Mouse (Mus musculus) yolk sac, embryonic 10.5 days (tissue): ENCODE measurements around the gene Ankrd28.
A peak's percentile ranks its signal among the peaks of the same experiment; 100 is the strongest.
"Not testable (repeated sequence)": the region's sequence is repeated elsewhere in the genome, so short reads cannot be mapped to it uniquely, and the experiment has no call there.

Source experiments
- DNase-seq: peaks from one replicate; pipeline ENCODE4 v3.0.0-alpha.2; 2017; ENCODE audit warnings: low spot score

Ankrd28 gene

DNA sequence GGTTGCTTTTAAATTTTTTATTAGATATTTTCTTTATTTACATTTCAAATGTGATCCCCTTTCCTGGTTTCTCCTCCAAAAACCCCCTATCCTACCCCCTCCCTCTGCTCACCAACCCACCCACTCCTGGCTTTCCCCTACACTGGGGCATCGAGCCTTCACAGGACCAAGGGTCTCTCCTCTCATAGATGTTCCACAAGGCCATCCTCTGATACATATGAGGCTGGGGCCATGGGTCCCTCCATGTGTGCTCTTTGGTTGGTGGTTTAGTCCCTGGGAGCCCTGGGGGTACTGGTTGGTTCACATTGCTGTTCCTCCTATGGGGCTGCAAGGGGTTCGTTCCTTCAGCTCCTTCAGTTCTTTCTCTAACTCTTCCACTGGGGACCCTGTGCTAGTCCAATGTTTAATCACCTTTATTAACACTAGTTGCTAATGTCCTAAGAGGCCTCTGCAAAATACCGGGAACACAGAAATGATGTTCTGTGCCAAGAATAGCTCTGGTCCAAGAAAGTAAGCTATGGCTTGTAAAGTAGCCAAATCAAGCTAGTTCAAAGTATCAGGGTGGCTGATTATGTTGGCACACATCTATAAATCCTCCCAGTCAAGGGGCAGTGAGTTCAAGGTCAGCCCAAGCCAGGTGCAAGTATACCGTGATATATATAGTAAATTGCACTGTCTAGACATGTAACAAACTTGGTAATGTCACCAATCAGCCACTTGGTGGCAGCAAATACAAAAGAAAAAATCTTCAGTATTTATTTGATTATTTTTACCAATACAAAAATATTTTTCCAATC, 36.3 kb downstream of the Ankrd28 start:
- DNase-seq: no peak

DNA sequence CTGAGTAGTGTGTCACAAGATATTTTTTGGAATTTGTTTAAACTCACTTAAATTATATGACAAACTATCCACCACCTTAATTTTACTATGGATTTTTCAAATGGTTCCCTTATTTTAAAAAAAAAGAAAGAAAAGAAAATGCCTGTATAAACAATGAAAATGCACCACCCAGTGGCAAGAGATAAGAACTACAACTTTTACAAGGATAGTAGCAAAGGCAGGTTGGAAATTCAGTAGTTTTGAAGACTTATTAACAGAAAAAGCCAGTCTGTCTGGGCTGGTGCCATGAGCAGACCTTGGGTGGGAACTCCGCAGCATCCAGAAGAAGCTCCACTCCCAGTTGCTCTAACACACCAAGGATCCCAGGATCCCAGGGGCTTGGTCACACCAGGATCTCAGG, 39.7 kb downstream of the Ankrd28 start:
- DNase-seq: no peak

DNA sequence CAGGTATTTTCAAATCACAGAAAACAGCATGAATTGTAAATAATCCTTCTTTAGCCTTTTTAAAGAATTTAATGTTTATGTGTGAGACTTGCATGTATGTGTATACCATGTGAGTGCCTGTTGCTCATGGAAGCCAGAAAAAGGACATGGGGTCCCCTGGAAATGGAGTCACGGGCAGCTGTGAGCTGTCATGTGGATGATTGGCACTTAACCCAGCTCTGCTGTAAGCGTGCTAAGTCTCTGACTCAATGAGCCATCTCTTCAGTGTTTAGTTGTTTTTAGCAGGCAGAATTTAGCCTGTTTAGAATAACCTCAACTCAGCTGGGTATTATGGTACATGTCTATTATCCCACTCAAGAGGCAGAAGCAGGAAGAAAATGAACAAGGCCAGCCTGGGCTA, 43.5 kb downstream of the Ankrd28 start:
- no peak for DNase-seq

DNA sequence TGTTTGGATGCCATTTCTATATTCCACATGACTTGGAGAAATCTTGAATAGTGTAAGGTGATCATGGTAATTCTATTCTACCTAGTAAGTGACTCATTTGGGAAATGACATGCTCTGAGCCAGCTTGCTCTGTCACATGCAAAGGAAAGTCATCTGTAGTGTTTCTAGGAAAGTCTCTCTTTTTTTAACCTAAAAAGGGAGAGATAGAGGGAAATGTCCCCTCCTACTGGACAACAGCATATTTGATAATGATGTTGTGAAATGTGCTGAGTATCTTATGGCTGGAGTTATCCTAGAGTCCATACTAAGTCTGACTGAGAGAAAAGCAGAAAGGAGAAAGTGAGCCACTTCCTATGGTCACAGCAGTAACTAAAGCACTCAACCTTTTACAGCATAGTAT, 44.8 kb downstream of the Ankrd28 start:
- DNase-seq: no peak

DNA sequence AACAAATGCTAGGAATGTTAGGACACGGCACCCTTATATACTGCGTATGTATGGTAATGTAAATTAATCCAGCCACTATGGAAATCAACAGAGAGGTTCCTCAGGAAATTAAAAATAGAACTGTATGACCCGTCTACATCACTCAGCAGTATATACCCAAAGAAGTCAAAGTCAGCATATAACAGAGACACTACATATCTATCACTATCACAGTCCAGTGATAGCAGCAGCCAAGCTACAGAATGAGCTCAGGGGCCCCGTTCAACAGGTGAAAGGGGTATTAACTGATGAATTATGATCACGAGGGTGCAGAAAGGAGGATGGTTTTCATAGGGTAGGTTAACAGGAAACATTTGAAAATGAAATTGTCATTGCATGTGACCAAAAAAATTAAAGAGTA, 45.5 kb downstream of the Ankrd28 start:
- no peak for DNase-seq

DNA sequence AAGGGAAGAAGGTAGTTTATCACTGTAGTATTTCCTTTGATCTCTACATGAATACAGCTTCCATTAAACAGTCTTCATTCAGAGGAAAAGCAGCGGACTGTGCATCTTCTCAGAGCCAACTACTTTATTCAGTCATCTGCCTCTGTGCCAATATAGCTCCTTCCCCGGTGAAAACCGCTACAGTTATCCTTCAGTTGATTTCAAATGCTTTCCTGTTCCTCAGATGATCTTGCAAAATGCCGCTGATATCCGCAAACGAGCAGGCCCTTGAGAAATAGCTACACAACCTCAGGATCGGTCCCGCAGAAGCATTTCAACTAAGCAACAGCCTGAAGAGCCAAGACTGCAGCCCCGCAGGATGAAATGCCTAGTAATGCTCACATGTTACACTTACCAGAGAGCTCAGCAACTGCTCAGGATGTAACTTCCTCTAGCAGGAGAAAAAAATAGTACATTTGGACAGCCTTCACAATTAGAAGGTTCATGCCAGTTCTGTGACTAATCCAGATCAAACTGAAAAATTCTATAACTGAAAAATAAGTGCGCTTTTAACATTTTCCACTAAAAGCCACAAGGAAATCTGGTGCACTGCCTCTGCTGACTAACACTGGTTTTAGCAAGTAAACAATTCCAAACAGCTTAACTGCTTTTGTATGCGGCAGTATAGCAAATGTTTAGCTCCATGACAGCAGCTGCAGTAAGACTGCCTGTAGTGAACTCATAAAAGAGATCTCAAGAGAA, 49.0 kb downstream of the Ankrd28 start:
- peak; percentile 26 for DNase-seq

DNA sequence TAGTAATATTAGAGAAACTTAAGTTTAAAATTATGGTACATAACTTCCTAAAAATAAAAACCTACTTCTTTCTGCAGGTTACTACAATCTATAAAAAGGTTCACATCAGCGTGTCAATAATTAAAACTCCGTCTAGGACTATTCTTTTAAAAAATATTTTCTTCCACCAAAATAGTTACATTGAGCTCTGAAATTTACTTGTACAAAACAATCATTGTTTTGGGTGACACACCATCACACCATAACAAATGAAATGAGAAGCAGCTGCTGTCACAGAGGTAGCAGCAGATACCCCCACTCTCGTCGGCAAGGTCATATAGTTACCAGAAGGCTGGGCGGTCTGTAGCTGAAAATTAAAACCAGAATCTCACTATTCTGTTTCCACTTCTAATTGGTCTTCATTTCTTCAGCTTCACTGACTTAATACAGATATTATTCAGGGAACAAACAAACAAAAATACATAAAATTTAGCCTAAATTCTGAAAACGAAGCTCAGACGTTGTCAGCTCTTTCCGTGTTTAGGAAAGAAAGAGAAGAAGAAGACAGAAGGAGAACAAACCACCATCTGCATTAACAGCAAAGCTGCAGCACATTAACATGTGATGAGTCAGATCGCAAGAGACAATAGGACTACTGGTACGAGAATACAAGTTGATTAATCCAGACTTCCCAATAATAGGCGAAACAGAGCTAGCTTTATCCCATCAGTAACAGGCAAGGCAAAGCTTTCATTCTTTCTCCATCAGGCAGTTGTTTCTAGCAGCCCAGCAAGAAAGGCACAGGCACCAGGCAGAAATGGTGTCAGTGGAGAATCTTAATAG, 49.8 kb downstream of the Ankrd28 start:
- DNase-seq: no peak

DNA sequence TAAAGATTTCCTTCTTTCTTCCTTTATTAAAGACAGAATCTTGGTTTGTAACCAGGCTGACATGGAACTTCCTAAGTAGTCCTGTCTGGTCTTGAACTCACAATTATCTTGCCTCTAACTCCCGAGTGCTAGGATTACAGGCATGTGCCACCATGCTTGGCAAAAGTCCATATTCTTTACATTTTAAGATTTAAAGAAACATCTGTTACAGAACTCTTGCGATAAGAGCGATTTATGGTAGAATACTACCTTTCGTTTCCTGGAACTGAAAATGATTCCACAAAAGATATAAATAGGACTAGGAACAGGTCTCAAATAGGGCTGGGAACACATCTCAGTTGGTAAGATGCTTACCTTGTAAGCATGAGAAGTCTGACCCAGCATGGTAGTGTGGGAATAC, 56.9 kb downstream of the Ankrd28 start:
- no peak for DNase-seq

DNA sequence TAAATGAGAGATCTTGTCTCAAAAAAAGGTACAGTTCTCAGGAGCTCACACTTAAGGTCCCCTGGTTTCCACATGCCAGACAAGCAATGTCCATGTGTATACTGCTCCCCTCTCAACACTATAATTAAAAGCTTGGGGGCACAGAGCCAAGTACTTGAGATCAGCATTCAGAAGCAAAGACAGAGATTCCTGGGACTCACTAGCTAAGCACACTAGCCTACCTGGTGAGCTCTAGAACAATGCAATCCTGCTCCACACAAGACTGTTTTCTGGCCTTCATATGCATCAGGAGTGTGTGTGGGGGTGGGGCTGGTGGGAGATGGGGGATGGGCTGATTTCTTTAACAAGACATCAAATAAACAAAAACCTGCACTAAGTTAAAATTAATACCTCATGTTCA, 58.2 kb downstream of the Ankrd28 start:
- no peak for DNase-seq

DNA sequence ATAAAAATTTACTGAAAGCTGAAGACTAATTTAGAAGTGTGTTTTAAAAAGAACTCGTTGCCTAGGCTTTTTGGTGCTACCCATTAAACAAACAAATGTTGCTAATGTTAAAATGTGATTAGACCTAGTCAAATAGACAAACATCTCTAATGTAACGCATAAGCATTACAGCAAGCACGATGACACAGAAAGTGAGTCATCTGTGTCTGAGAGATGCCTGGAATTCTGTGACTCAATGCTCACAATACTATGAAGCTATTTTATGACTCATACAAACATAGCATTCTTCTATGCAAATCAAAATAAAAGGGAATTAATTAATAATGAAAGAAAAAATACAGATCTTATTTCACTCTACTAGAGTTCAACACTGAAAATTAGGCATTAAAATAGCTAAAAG, 61.9 kb downstream of the Ankrd28 start:
- DNase-seq: no peak

DNA sequence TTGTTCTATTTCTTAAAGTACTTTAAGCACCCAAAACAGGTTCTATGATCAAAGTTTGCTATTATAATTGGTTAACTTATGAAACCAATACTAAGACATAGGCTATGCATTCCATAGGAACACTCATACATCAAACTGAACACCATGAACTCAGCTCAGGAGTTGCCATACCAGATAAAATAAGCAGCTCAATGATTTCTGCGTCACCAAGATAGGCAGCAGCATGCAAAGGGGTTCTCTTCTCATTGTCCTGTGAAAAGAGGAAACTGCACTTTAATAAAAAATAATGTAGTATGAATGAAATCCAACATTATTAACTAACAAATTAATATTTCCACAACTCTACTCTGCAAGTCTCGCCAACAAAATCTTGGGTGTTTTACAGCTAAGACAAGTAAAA, 66.4 kb downstream of the Ankrd28 start:
- DNase-seq: no peak

DNA sequence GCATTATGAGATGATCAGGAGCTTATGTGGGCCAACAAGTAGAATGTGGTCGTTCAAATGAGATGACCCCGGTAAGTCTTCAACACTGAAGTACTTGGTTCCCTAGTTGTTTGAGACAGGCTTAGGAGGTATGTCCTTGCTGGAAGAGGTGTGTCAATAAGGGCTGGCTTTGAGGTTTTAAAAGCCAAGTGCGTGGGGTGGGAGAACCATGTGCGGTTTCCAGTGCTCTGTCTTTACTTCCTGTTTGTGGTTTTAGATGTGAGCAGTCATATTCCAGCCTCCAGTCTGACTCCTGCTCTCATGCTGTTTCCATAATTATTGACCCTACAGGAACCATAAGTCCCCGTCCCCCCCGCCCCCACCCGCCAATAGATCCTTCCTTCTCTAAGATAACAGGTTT, 68.7 kb downstream of the Ankrd28 start:
- no peak for DNase-seq

DNA sequence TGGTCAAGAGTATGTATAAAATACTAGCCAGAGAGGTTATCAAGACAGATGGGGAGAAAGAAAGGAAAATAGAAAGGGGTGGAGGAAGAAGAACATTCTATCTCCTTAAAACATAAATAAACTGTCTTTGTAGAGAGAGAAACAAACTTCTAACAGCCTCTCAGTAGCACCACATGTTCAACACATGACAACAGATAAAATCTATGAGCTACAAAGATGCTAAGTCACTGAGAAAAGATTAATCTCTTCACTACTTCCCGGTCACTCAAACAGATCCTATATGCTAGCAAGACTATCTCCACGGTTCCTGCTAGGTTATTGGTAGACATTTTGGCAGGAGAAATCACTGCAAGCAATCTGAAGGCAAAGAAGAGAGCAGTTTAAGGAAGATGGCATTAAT, 71.3 kb downstream of the Ankrd28 start:
- DNase-seq: no peak

DNA sequence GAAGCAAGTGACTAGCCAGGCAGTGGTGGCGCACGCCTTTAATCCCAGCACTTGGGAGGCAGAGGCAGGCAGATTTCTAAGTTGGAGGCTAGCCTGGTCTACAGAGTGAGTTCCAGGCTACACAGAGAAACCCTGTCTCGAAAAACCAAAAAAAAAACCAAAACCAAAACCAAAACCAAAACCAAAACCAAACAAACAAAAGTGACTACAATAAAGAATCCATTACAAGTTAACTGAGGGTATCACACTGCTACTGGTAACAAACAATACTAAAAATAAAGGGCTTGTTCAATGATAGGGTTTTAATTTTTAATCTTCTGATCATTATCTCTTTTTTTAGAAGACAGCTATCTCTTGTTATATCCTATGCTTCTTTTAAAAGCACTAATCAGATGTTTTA, 72.0 kb downstream of the Ankrd28 start:
- not testable (repeated sequence) for DNase-seq

DNA sequence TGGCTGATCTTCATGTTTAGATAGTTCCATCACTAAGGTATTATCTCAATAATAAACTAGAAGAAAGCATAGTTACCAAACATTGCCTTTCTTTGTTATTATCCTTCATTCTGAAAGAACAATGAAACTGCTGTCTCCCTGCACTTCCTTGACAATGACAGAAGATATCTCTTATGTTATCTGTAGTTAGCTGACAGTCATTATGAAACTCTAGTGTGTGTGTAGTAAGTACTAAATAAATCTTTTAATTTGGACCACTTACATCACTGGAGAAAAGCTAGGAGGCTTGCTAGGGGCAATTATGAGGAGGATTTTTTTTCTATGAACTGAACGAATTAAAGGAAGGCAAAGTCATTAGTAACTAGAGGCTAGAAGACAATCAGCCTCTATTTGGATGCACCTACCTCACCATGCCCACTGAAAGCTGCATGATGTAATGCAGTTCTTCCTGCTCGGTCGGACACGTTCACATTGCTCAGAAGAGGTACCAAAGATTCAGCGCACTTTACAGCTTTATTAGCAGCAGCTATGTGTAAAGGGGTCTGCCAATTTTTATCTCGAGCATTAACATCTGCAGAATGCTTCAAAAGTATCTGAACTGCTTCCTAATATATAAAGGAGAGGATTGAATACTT, 82.1 kb downstream of the Ankrd28 start:
- no peak for DNase-seq

DNA sequence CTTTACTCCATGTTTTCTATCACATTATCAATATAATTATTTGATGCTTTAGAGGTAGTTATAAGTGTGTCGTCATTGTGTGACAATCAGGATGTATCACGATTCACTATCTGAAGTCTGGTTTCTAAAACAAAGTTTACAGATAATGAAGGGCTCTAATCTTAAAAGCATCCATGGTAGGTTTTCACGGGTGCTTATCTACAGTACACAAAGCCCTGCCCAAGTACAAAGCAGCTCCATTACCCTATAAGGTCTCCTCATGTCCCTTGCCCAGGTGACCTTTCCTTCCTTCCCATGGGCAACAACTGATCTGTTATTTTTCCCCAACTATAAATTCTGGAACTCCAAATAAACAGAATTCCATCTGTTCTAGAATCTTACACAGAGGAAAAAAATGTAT, 87.9 kb downstream of the Ankrd28 start:
- no peak for DNase-seq

DNA sequence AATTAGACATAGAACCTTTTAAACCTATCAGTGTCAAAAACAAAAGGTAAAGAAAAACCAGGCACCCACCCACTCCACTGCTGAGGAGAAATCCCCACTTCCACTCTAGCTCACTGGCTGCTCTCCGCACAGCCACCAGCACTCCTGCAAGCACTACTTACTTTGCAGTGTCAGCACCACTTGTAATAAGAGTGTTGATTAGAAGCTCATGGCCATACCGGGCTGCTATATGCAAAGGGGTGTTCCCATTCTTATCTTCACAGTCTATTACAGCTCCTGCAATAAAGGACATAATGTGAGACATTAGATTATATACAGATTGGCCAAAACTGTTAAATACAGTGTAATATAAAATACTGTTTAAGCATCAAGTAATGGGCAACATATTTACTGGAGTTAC, 95.6 kb downstream of the Ankrd28 start:
- no peak for DNase-seq

DNA sequence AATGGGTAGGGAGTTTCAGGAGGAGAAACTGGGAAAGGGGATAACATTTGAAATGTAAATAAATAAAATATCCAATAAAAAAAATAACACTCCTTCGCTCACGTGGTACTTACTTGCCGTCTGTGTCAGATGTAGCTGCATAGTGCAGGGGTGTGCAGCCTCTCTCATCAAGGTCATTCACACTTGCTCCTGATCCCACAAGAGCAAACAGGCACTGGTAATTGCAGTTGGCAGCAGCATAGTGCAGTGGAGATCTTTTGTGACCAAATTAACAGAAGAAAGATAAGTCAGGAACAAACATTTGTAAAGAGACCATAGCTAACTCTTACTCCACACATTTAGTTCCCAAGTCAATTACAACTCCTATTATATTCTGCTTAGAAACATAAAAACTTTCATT, 102.9 kb downstream of the Ankrd28 start:
- DNase-seq: no peak

DNA sequence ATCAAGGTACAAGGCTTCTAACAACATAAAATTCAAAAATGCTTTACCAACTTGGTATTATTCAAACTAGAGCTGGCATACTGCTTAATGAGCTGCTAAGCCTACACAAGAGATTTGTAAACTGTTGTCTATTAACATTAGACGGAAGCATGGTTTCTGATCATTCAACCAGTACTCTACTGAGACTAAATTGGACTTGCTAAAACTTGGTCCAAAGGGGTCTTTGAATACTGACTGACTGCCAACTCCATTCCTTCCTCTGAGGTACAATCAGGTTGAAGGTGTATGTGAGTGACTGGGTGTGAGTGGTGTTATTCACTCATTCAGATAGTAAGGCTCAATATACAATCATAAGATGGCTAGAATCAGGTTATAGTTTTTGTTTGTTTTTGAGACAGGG, 107.7 kb downstream of the Ankrd28 start:
- no peak for DNase-seq

DNA sequence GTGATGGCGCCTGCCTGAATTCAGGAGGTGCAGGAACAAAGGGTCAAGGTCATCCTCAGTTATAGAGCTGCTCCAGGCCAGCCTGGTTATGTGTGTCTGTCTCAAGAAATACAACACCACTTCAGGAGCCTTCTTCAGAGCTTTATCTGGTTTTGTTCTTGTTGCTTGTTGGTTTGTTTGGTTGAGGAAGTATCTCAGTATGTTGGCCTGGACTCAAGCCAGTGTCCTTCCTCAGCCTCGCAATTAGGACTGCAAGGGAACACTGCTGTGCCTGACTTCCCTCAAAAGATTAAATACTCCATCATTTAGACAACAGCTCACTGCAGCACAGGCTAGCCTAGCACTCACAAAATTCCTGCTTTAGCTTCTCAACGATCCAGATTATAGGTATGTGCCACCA, 109.2 kb downstream of the Ankrd28 start:
- DNase-seq: no peak

DNA sequence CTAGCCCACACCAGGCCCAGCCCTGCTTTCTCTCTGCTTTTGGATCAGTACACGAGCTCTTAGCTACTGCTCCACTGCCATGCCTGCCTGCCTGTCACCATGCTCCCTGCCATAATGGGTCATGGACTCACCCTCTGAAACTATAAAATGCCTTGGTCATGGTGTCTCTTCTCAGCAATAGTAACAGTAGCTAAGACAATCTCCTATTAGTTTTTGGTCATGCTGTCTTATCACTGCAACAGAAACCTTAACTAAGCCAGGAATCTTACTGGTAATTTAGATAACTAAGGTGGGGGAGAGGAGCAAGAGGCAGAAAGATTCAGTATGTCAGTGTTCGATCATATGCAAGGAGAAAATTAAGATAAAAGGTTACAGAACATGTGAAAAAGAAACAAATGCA, 112.1 kb downstream of the Ankrd28 start:
- DNase-seq: no peak

DNA sequence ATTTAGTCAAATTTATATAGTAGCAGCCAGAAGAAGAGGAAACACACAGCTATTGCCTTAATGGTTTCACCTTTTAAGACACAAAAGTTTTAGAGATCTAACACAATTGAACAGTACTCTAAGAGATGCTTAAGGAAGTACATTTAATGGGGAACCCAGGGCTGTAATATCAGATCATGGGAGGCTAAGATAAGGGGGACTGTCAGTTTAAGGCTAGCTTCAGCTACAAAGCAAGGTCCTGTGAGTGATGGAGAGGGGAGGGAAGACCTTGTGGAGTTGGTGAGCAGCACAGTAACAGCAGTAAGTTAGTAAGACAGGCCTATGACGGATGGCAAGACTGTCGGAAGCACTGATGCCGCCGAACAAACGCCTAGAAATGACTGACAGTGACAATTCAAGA, 113.1 kb downstream of the Ankrd28 start:
- no peak for DNase-seq
